Mouse (Mus musculus) small intestine, adult 2 months (tissue): ENCODE measurements around the gene Polg.

Source experiments
- CTCF ChIP-seq: fragments of 200-500 bp; IDR thresholded peaks from 2 replicates; pipeline ENCODE4 v1.5.1; 2012; ENCODE audit warnings: low read depth, mild to moderate bottlenecking, control low read depth, inconsistent platforms, low read length, moderate library complexity, mixed read lengths; ENCODE audit not compliant: insufficient replicate concordance, insufficient read length; ENCODE audit errors: extremely low read depth
- POLR2A ChIP-seq: fragments of 200-500 bp; IDR thresholded peaks from 2 replicates; pipeline ENCODE4 v1.6.1; 2012; ENCODE audit warnings: low read depth, mild to moderate bottlenecking, control low read depth, inconsistent platforms, low read length, moderate library complexity

DNA sequence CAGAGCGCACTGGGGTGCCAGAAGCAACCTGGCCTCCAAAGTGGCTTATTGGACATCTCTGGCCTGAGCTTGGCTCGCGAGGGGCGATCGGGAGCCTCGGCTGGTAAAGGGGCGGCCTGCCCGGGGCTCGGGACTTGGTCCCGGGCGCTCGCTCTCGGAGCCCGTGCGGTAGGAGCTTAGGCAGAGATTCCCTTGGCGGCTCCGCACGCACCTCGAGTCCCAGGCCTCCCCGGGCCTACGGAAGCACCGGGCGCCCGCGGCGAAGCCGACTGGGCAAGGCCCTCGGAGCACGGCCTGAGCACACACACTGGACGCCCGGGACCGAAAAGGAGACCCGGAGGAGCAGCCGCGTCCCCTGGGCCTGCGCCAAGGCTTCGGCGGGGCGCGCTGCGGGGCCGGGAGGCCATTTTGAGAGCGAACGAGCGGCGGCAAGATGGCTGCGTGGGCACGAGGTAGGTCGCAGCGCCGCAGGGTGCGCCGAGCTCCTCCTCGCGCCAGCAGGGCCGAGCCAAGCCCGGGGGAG, 49.1 kb upstream of the Polg start:
- no peak for TF ChIP-seq POLR2A
- TF ChIP-seq CTCF: no peak
